Mouse (Mus musculus) heart, adult 2 months (tissue): ENCODE data around the gene Islr2. TPM values are rescaled to one million over a fixed set of nuclear protein-coding genes. Genes with fewer than 3 reads are reported as not detected.
A peak's percentile ranks its signal among the peaks of the same experiment; 100 is the strongest.

Experiments used
- DNase-seq, 2 experiments: peaks; one replicate each; pipeline ENCODE4 v3.0.0; 2021
- H3K27ac ChIP-seq: fragments of 200-600 bp; 2 replicates; pipeline ENCODE4 v1.8.1; 2022
- H3K27me3 ChIP-seq: fragments of 200-500 bp; 2 replicates; pipeline ENCODE4 v1.6.1; 2012; ENCODE audit warnings: mild to moderate bottlenecking, low read length, inconsistent platforms, mixed read lengths; ENCODE audit not compliant: control insufficient read depth, insufficient read depth
- H3K36me3 ChIP-seq: fragments of 200-500 bp; 2 replicates; pipeline ENCODE4 v1.6.1; 2012; ENCODE audit warnings: low read length, inconsistent platforms; ENCODE audit not compliant: control insufficient read depth, insufficient read depth
- H3K4me1 ChIP-seq: fragments of 200-500 bp; 2 replicates; pipeline ENCODE4 v1.6.1; 2011; ENCODE audit warnings: low read length; ENCODE audit not compliant: control insufficient read depth, insufficient read depth
- H3K4me3 ChIP-seq: fragments of 200-600 bp; 2 replicates; pipeline ENCODE4 v1.8.1; 2022
- H3K79me2 ChIP-seq: fragments of 200-500 bp; replicated peaks from 2 replicates; pipeline ENCODE4 v1.6.1; 2012; ENCODE audit warnings: mild to moderate bottlenecking, inconsistent platforms, low read length, moderate library complexity, mixed read lengths; ENCODE audit not compliant: control insufficient read depth, insufficient read depth
- H3K9ac ChIP-seq: fragments of 200-500 bp; 2 replicates; pipeline ENCODE4 v1.6.1; 2012; ENCODE audit warnings: low read depth, mild to moderate bottlenecking, control low read depth, inconsistent platforms, low read length, mixed read lengths
- CTCF ChIP-seq: fragments of 200-600 bp; IDR thresholded peaks from 2 replicates; pipeline ENCODE4 v1.8.1; 2022; ENCODE audit warnings: antibody characterized with exemption, mild to moderate bottlenecking, moderate library complexity
- EP300 ChIP-seq: fragments of 200-500 bp; IDR thresholded peaks from 2 replicates; pipeline ENCODE4 v1.6.1; 2011; ENCODE audit warnings: low read depth, low read length, control low read depth; ENCODE audit not compliant: insufficient read depth
- POLR2A ChIP-seq: fragments of 200-500 bp; IDR thresholded peaks from 2 replicates; pipeline ENCODE4 v1.6.1; 2011; ENCODE audit warnings: mild to moderate bottlenecking, low read depth, low read length, control low read depth; ENCODE audit not compliant: insufficient read depth
- WGBS: fragments of 180-500 bp; shearing (Covaris S2); methylation state at CpG from one replicate; pipeline ENCODE4 v1.1.7; 2018; 5-methylcytosine and 5-hydroxymethylcytosine counted together
- intact Hi-C: fragments of 180-260 bp; cut with DNase I; formaldehyde crosslinking; loops from one replicate; pipeline ENCODE4 v1.15.1; 2025
- polyA plus RNA-seq: library from polyadenylated mRNA; depleted of rRNA; stranded (reverse); fragments of >200 nt; gene quantifications from 2 replicates; pipeline ENCODE4 v1.2.3, GENCODE M21; 2012
- total RNA-seq, 2 experiments: library from RNA; stranded (reverse); gene quantifications; 2 replicates each; pipeline ENCODE4 v1.2.3; 2021

Islr2 gene
- total and polyA plus RNA-seq, 3 experiments, result 0.57 to 0.96 (median 0.61) TPM

GRCm38 (mm10) chr9:58214519-58215180 is 10.5 kb upstream of the Islr2 start:
- whole genome bisulfite sequencing, result 34% methylated on average over 8 of the region's 8 CpGs
- no peak overlapping the region for H3K9ac ChIP-seq
- H3K4me3 ChIP-seq, result no peak overlapping the region
- DNase-seq, result no peak
- TF ChIP-seq CTCF (no peak), EP300 (no peak), POLR2A (no peak)
- no peaks in the 10 kb centered on the region for H3K36me3 ChIP-seq
- H3K27ac ChIP-seq, result peak overlapping the region; percentile 23; the same call in 1 of the 2 replicates
- H3K27me3 ChIP-seq, result no peaks in the 10 kb centered on the region
- H3K4me1 ChIP-seq, result peaks cover 2% of the 10 kb centered on the region
- H3K79me2 ChIP-seq, result no peaks in the 10 kb centered on the region
- intact Hi-C loops, result no loop called here

- Histone ChIP-seq H3K36me3 (no peaks in the 10 kb centered on the region), H3K79me2 (no peaks in the 10 kb centered on the region), H3K4me1 (peaks cover 2% of the 10 kb centered on the region), H3K27ac (no peak overlapping the region), H3K4me3 (no peak overlapping the region), H3K27me3 (no peaks in the 10 kb centered on the region), H3K9ac (no peak overlapping the region)
- intact Hi-C loops, result no loop called here
- DNase-seq, result no peak
- no peak for TF ChIP-seq CTCF
- TF ChIP-seq POLR2A, result no peak
- no peak for TF ChIP-seq EP300
- WGBS, result 17% methylated on average over 5 of the region's 5 CpGs
Measured at GRCm38 (mm10) chr9:58213865-58214264, 9.7 kb upstream of the Islr2 start.

GRCm38 (mm10) chr9:58213377-58213776 is 9.3 kb upstream of the Islr2 start:
- H3K9ac ChIP-seq, result no peak overlapping the region
- intact Hi-C loops, result no loop called here
- no peak for DNase-seq
- H3K4me1 ChIP-seq, result peaks cover 2% of the 10 kb centered on the region
- no peak for TF ChIP-seq POLR2A
- TF ChIP-seq EP300, result no peak
- no peak for TF ChIP-seq CTCF
- H3K4me3 ChIP-seq, result no peak overlapping the region
- no peaks in the 10 kb centered on the region for H3K27me3 ChIP-seq
- no peak overlapping the region for H3K27ac ChIP-seq
- WGBS, result 58% methylated on average over 5 of the region's 5 CpGs
- no peaks in the 10 kb centered on the region for H3K79me2 ChIP-seq
- H3K36me3 ChIP-seq, result no peaks in the 10 kb centered on the region

- H3K9ac ChIP-seq, result no peak overlapping the region
- TF ChIP-seq EP300, result no peak
- TF ChIP-seq POLR2A, result no peak
- no peak for TF ChIP-seq CTCF
- H3K27me3 ChIP-seq, result no peaks in the 10 kb centered on the region
- 47% methylated on average over 2 of the region's 2 CpGs for WGBS
- intact Hi-C loops, result no loop called here
- no peaks in the 10 kb centered on the region for H3K36me3 ChIP-seq
- H3K79me2 ChIP-seq, result no peaks in the 10 kb centered on the region
- no peak for DNase-seq
- no peak overlapping the region for H3K4me3 ChIP-seq
- H3K4me1 ChIP-seq, result peaks cover 2% of the 10 kb centered on the region
- H3K27ac ChIP-seq, result no peak overlapping the region
Measured at GRCm38 (mm10) chr9:58210304-58210627, 6.1 kb upstream of the Islr2 start.

- 80% methylated on average over 8 of the region's 8 CpGs for WGBS
- intact Hi-C loops, result no loop called here
- H3K9ac ChIP-seq, result no peak overlapping the region
- no peak for TF ChIP-seq EP300
- no peak for TF ChIP-seq CTCF
- no peak for TF ChIP-seq POLR2A
- no peak for DNase-seq
- H3K4me3 ChIP-seq, result no peak overlapping the region
- peaks cover 2% of the 10 kb centered on the region for H3K4me1 ChIP-seq
- no peaks in the 10 kb centered on the region for H3K36me3 ChIP-seq
- H3K27ac ChIP-seq, result no peak overlapping the region
- H3K79me2 ChIP-seq, result no peaks in the 10 kb centered on the region
- H3K27me3 ChIP-seq, result no peaks in the 10 kb centered on the region
Measured at GRCm38 (mm10) chr9:58209462-58210303, 5.6 kb upstream of the Islr2 start.

- no peak overlapping the region for H3K9ac ChIP-seq
- no peak for TF ChIP-seq POLR2A
- 89% methylated on average over 7 of the region's 7 CpGs for WGBS
- peaks cover 13% of the 10 kb centered on the region for H3K27me3 ChIP-seq
- no peak overlapping the region for H3K27ac ChIP-seq
- no peak overlapping the region for H3K4me3 ChIP-seq
- no peaks in the 10 kb centered on the region for H3K79me2 ChIP-seq
- no peaks in the 10 kb centered on the region for H3K36me3 ChIP-seq
- intact Hi-C loops, result no loop called here
- no peak for DNase-seq
- H3K4me1 ChIP-seq, result peaks cover 2% of the 10 kb centered on the region; the same call in 1 of the 2 replicates
Measured at GRCm38 (mm10) chr9:58206013-58206412, 1.9 kb upstream of the Islr2 start.
